Mouse (Mus musculus): ENCODE measurements at regions not wholly inside any gene's neighbourhood (a gene's known extent, or its start where the extent isn't known, plus 50 kb on each side); places are given as distances from the start of the nearest gene placed in this dataset.

DNA sequence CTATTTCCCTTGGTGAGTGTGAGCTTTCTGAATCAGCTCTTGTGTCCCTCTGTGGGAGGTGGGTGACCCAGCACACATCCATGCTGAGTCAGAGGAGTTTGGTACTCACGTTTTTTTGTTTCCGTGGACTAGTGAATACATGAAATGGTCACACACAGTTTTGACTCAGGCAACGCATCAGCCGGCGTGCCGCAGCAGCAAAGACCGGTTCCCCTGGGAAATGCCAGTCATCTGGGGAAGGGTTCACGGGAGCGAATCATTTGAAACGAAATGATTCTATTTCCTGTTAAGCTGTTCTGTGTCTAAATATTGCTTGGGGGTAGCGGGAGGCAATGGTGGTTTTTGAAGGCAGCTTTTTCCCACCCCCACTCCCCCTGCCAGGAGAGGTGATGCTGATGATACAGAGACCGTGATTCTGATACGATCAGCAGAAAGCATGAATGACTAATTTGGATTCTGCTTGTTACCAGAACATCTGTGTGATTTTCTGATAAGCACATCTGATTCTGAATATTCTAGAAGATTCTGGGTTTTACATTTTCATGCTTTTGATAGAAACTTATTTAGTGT, 223.5 kb downstream of the Klf5 start:
- Histone ChIP-seq H3K27ac (replicated peaks; ENCODE audit: low read depth, low read length) (no peak overlapping the region), H3K4me1 (ENCODE audit: control insufficient read depth, insufficient read depth, low read length) (no peaks in the 10 kb centered on the region), H3K9ac (replicated peaks; ENCODE audit: low read length) (no peak overlapping the region), H3K9me3 (ENCODE audit: control insufficient read depth, low read length) (no peaks in the 10 kb centered on the region), H3K4me3 (replicated peaks; ENCODE audit: low read depth, low read length) (no peak overlapping the region), H3K27me3 (ENCODE audit: control insufficient read depth, insufficient read depth, low read length) (no peaks in the 10 kb centered on the region), H3K36me3 (ENCODE audit: control insufficient read depth, insufficient read depth, low read length) (no peaks in the 10 kb centered on the region), H3K4me2 (ENCODE audit: low read length) (peak overlapping the region; percentile 11; the same call in 1 of the 2 replicates)
- DNase-seq (peak; percentile 18), ATAC-seq (ENCODE audit: low FRiP score, low TSS enrichment) (no peak)
- 87% methylated on average over 13 of the region's 13 CpGs for WGBS

DNA sequence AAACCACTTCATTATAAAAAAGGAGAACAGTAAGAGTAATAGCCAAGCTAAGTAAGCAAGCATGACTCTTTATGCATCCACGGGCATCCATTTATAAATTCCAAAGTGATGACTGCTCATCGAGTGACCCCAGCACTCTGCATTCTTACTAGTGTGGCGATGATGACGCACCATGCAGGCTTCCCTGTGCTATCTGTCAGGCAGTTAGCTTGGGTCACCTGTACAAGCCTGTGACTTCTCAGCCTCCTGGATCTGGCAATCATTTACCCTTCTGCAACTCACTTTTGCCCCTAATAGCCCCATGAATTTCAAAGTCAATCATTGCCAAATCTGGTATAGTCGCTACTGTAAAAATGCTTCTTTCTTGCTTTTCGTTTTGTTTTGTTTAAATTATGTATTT, 237.3 kb downstream of the Klf5 start:
- Histone ChIP-seq H3K36me3 (ENCODE audit: control insufficient read depth, insufficient read depth, low read length) (no peaks in the 10 kb centered on the region), H3K4me1 (ENCODE audit: control insufficient read depth, insufficient read depth, low read length) (no peaks in the 10 kb centered on the region), H3K9me3 (ENCODE audit: control insufficient read depth, low read length) (no peaks in the 10 kb centered on the region), H3K9ac (replicated peaks; ENCODE audit: low read length) (no peak overlapping the region), H3K4me2 (ENCODE audit: low read length) (no peak overlapping the region), H3K27me3 (ENCODE audit: control insufficient read depth, insufficient read depth, low read length) (no peaks in the 10 kb centered on the region), H3K27ac (replicated peaks; ENCODE audit: low read depth, low read length) (no peak overlapping the region), H3K4me3 (replicated peaks; ENCODE audit: low read depth, low read length) (no peak overlapping the region)
- ATAC-seq (ENCODE audit: low FRiP score, low TSS enrichment) (no peak), DNase-seq (no peak)
- WGBS = 94% methylated on average over 6 of the region's 6 CpGs

DNA sequence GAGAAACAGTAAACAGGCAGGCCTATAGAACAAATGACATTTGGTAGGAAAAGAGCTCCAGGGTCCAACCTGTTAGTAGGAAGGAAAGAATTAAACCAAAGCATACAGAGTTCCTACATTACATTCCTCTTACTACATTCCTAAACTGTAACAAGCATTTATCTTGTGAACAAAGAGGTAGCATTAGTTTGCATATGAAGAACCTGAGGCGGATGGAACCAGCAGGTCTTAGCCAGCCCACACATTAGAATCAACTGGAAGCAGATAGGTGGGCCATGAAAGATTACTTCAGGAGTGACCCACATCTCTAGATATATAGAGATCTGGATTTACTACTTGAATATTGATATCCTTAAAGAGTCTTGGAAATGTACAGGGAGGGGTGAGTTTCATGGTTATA, 238.8 kb downstream of the Klf5 start:
- 92% methylated on average over 1 of the region's 1 CpGs for WGBS
- no peak overlapping the region for H3K9ac ChIP-seq (replicated peaks; ENCODE audit: low read length)
- no peaks in the 10 kb centered on the region for H3K4me1 ChIP-seq (ENCODE audit: control insufficient read depth, insufficient read depth, low read length)
- DNase-seq = no peak
- H3K27me3 ChIP-seq (ENCODE audit: control insufficient read depth, insufficient read depth, low read length) = no peaks in the 10 kb centered on the region
- no peak overlapping the region for H3K27ac ChIP-seq (replicated peaks; ENCODE audit: low read depth, low read length)
- H3K36me3 ChIP-seq (ENCODE audit: control insufficient read depth, insufficient read depth, low read length) = no peaks in the 10 kb centered on the region
- ATAC-seq (ENCODE audit: low FRiP score, low TSS enrichment) = no peak
- H3K4me2 ChIP-seq (ENCODE audit: low read length) = no peak overlapping the region
- H3K4me3 ChIP-seq (replicated peaks; ENCODE audit: low read depth, low read length) = no peak overlapping the region
- no peaks in the 10 kb centered on the region for H3K9me3 ChIP-seq (ENCODE audit: control insufficient read depth, low read length)

DNA sequence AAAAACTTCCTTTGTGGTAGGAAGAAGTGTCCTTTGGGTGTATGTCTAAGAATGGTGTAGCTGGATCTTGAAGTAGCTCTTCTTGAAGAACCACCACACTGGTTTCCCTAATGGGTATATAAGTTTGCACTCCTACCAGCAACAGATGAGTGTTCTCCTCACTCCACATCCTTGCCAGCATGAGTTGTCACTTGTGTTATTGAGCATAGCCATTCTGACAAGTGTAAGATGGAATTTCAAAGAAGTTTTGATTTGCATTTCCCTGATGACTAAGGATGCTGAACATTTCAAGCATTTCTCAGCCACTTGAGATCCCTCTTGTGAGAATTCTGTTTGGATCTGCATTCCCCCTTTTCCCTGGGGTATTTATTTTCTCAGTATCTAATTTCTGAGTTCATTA, 243.2 kb downstream of the Klf5 start:
- Histone ChIP-seq H3K4me2 (ENCODE audit: low read length) (no peak overlapping the region), H3K9ac (replicated peaks; ENCODE audit: low read length) (no peak overlapping the region), H3K4me3 (replicated peaks; ENCODE audit: low read depth, low read length) (no peak overlapping the region), H3K9me3 (ENCODE audit: control insufficient read depth, low read length) (no peaks in the 10 kb centered on the region), H3K27me3 (ENCODE audit: control insufficient read depth, insufficient read depth, low read length) (no peaks in the 10 kb centered on the region), H3K4me1 (ENCODE audit: control insufficient read depth, insufficient read depth, low read length) (no peaks in the 10 kb centered on the region), H3K27ac (replicated peaks; ENCODE audit: low read depth, low read length) (no peak overlapping the region), H3K36me3 (ENCODE audit: control insufficient read depth, insufficient read depth, low read length) (no peaks in the 10 kb centered on the region)
- no peak for ATAC-seq (ENCODE audit: low FRiP score, low TSS enrichment)
- no peak for DNase-seq

DNA sequence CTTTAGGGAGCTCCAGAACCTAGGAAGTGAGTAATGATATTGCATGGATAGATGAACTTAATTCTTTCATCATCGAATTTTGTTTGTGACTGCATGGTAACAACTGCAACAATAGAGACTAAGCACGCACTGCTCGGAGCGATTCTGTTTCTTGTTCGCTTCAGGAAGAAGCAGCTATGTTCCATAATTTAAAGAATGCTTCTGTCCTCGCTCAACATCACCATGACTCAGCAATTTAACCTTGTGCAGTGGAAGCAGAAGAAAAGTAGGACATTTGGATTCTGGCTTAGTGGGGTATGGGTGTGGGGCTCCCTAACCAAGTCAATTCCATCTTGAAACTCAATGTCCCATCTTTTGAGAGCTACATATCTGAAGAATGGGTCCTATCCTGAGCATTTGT, 249.4 kb downstream of the Klf5 start:
- ATAC-seq (ENCODE audit: low FRiP score, low TSS enrichment) (no peak), DNase-seq (no peak)
- Histone ChIP-seq H3K36me3 (ENCODE audit: control insufficient read depth, insufficient read depth, low read length) (no peaks in the 10 kb centered on the region), H3K9ac (replicated peaks; ENCODE audit: low read length) (no peak overlapping the region), H3K4me1 (ENCODE audit: control insufficient read depth, insufficient read depth, low read length) (no peaks in the 10 kb centered on the region), H3K4me3 (replicated peaks; ENCODE audit: low read depth, low read length) (no peak overlapping the region), H3K27me3 (ENCODE audit: control insufficient read depth, insufficient read depth, low read length) (no peaks in the 10 kb centered on the region), H3K9me3 (ENCODE audit: control insufficient read depth, low read length) (no peaks in the 10 kb centered on the region), H3K27ac (replicated peaks; ENCODE audit: low read depth, low read length) (no peak overlapping the region), H3K4me2 (ENCODE audit: low read length) (no peak overlapping the region)
- 94% methylated on average over 6 of the region's 6 CpGs for WGBS

DNA sequence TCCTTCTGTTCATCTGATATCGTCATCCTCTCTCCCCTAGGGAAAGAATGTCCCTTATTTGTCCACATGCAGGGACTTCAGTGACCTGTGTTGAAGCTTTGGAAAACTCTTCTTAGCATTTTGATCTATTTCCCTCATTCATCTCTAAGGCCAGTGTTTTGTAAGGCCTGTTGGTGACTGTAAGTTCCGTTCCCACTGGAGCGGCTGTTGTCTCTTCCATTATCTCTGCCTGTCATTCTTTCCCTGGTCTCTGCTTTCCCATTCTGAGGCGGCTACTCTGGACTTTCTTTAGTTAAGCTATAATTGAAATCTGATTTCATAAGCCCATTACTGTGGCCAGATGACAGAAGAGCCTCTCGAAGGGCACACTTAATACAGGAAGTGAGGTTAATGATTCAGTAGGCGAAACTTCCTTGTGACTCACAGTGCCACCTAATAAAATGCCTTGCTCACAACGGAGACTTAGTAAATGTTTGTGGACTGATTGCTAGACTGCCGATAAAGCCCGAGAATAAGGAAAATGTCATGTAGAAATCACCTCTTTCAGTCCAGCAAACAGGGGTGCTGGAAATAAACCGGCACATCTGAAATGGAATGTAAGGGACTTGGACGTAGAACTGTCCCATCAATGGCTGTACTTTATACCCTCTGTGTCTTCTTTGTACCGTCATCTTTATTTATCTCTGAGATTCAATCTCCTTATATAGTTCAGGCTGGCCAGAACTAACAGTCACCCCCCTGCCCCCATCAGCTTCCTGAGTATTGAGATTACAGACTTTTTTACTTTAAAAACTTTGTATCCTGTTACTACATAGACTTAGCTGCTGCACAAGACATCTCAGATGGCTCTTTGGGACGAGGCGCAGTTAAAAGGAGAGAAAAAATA, 250.1 kb downstream of the Klf5 start:
- Histone ChIP-seq H3K9me3 (ENCODE audit: control insufficient read depth, low read length) (no peaks in the 10 kb centered on the region), H3K4me1 (ENCODE audit: control insufficient read depth, insufficient read depth, low read length) (no peaks in the 10 kb centered on the region), H3K27me3 (ENCODE audit: control insufficient read depth, insufficient read depth, low read length) (no peaks in the 10 kb centered on the region), H3K36me3 (ENCODE audit: control insufficient read depth, insufficient read depth, low read length) (no peaks in the 10 kb centered on the region), H3K4me3 (replicated peaks; ENCODE audit: low read depth, low read length) (no peak overlapping the region), H3K27ac (replicated peaks; ENCODE audit: low read depth, low read length) (no peak overlapping the region), H3K4me2 (ENCODE audit: low read length) (no peak overlapping the region), H3K9ac (replicated peaks; ENCODE audit: low read length) (no peak overlapping the region)
- ATAC-seq (ENCODE audit: low FRiP score, low TSS enrichment) = no peak
- DNase-seq = no peak
- WGBS = 89% methylated on average over 14 of the region's 14 CpGs

DNA sequence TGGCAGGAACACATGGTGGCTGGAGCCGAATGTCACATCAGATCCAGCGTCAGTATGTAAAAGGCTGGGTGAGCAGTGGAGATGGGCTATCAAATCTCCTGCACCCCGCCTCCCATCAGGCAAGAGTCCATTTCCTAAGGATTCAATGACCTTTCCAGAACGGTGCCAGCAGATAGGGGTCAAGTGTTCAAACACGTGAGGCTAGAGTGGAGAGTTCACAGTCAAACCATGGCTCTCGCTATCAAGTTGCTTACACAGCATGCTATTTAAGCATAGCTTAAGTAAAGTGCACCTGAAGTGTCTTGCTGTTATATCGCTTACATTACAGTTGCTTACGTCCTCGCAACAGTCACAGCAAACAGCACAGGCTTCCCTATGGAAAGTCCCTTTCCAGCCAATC, 265.5 kb downstream of the Klf5 start:
- Histone ChIP-seq H3K4me1 (ENCODE audit: control insufficient read depth, insufficient read depth, low read length) (no peaks in the 10 kb centered on the region), H3K4me2 (ENCODE audit: low read length) (no peak overlapping the region), H3K9ac (replicated peaks; ENCODE audit: low read length) (no peak overlapping the region), H3K27me3 (ENCODE audit: control insufficient read depth, insufficient read depth, low read length) (no peaks in the 10 kb centered on the region), H3K4me3 (replicated peaks; ENCODE audit: low read depth, low read length) (no peak overlapping the region), H3K9me3 (ENCODE audit: control insufficient read depth, low read length) (no peaks in the 10 kb centered on the region), H3K27ac (replicated peaks; ENCODE audit: low read depth, low read length) (no peak overlapping the region), H3K36me3 (ENCODE audit: control insufficient read depth, insufficient read depth, low read length) (no peaks in the 10 kb centered on the region)
- DNase-seq (no peak), ATAC-seq (ENCODE audit: low FRiP score, low TSS enrichment) (no peak)
- WGBS = 89% methylated on average over 9 of the region's 9 CpGs

DNA sequence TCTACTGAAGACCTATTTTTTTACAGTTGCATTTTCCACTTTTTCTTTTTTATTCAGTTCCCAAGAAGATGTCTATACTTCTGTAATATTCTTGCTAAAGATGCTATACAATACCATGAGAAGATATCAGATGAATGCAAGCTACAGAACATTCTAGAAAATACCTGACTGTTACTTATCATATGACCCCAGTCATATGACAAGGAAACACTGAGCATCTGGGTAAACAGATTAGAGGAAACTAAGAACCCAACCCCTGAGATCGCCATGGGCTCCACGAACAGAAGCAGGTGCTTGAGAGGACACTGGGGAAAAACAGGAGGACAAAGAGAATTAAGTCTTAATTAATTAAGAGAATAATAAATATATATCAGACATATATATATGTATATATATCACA, 275.7 kb downstream of the Klf5 start:
- ATAC-seq (ENCODE audit: low FRiP score, low TSS enrichment) = no peak
- H3K9me3 ChIP-seq (ENCODE audit: control insufficient read depth, low read length) = no peaks in the 10 kb centered on the region
- H3K9ac ChIP-seq (replicated peaks; ENCODE audit: low read length) = no peak overlapping the region
- no peak overlapping the region for H3K4me2 ChIP-seq (ENCODE audit: low read length)
- no peaks in the 10 kb centered on the region for H3K27me3 ChIP-seq (ENCODE audit: control insufficient read depth, insufficient read depth, low read length)
- H3K27ac ChIP-seq (replicated peaks; ENCODE audit: low read depth, low read length) = no peak overlapping the region
- H3K4me1 ChIP-seq (ENCODE audit: control insufficient read depth, insufficient read depth, low read length) = no peaks in the 10 kb centered on the region
- no peaks in the 10 kb centered on the region for H3K36me3 ChIP-seq (ENCODE audit: control insufficient read depth, insufficient read depth, low read length)
- 80% methylated on average over 2 of the region's 2 CpGs for WGBS
- H3K4me3 ChIP-seq (replicated peaks; ENCODE audit: low read depth, low read length) = no peak overlapping the region
- no peak for DNase-seq

DNA sequence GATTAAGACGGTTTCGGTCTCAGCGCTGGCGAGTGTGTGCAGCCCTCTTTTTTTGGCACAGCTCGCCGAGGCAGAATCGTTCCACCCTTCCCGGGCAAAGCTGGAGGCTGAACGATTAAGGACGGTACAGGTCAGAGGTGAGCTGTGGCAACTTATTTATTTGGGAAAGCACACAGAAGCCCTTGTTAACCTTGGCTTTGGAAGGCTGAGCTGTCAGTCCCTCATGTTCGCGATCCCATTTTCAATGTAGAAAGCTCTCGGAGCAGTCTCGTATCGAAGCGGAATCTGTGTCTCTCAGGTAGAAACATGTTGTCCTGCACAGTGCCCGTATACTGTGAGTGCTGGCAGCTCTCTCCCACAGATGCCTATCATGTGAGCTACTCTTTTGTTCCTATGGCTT, 280.2 kb downstream of the Klf5 start:
- H3K9me3 ChIP-seq (ENCODE audit: control insufficient read depth, low read length) = no peaks in the 10 kb centered on the region
- no peak overlapping the region for H3K27ac ChIP-seq (replicated peaks; ENCODE audit: low read depth, low read length)
- H3K9ac ChIP-seq (replicated peaks; ENCODE audit: low read length) = no peak overlapping the region
- no peak for ATAC-seq (ENCODE audit: low FRiP score, low TSS enrichment)
- H3K4me2 ChIP-seq (ENCODE audit: low read length) = no peak overlapping the region
- no peaks in the 10 kb centered on the region for H3K36me3 ChIP-seq (ENCODE audit: control insufficient read depth, insufficient read depth, low read length)
- WGBS = 82% methylated on average over 17 of the region's 17 CpGs
- peak; percentile 12 for DNase-seq
- H3K4me1 ChIP-seq (ENCODE audit: control insufficient read depth, insufficient read depth, low read length) = no peaks in the 10 kb centered on the region
- no peak overlapping the region for H3K4me3 ChIP-seq (replicated peaks; ENCODE audit: low read depth, low read length)
- no peaks in the 10 kb centered on the region for H3K27me3 ChIP-seq (ENCODE audit: control insufficient read depth, insufficient read depth, low read length)

Measured in midbrain, embryonic 14.5 days (tissue).